Mouse (Mus musculus): ENCODE measurements around the gene Ak9.
A peak's percentile ranks its signal among the peaks of the same experiment; 100 is the strongest.

The Ak9 gene

DNA sequence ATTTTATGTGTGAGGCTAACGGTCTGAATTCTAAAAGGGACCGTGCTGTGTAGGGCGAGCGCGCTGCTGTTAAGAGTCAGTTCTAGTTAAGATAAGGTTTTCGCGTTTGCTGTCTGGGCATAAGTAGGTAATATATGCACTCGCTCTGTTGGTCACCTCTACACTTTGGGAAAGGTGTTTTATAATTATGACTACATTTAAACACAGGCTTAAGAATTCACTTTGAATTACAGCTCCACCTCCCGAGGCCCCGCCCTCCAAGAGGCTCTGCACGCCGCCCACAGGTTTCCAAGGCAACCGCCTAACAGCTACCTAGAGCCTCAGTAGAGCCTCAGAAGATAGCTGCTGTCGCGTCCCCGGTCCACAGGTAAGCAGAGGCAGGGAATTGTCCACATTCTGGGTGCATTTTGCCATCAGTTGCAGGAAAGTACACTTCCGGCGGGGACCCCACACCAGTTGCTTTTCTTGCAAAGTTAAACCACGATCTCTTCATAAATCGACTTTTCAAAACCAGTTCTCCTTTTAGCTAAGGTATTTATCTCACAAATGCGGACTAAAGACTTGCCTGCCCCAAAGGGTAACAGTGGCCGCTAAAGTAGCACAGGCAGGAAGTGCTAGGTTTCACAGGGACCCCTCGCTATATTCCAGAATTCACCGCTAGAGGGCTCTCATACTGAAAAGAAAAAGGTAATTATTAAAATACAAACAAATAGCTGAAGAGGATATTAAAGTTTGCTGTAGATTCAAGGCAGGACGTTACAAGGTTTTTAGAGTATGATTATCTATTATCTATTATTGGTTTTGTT is at the start of gene Ak9:
TSS of gene Ak9 (plus strand) at position 342 of the 806 bp plus-strand sequence.
- DNase-seq (ENCODE audit: low spot score): peak; percentile 88

DNA sequence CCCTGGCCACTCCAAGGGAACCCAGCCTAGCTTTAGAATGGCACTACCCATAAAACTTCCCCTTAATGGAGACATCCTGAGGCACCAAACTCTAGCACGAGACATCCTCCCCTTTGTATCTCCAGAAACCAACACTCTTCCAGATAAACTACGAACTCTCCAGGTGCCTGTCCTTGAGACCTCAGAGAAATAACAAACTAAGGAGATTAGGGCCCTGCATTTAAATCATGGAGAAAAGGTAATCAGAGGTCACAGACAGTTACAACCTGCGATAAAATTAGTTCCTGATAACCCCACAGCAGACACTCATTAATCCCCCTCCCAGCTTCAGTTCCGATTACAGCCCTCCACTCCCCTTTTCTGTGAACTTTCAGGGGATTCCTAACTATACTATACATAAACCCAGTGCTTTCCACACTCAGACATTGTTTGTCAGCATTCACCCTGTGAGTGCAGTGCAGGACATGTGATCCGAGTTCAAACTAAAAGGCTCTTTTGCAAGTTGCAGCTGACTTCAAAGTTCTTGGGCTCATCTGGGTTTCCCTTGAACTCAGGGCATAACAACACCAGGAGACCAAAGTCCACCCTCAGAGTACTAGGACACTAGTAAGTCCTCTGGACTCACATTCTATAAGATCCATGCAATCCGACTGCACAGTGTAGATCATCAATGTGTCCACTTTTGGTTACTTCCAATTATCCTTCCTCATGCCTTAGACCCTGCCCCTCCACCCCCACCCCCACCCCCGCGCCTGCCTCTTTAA is 43.4 kb upstream of the Ak9 start:
- DNase-seq (ENCODE audit: low spot score): no peak

DNA sequence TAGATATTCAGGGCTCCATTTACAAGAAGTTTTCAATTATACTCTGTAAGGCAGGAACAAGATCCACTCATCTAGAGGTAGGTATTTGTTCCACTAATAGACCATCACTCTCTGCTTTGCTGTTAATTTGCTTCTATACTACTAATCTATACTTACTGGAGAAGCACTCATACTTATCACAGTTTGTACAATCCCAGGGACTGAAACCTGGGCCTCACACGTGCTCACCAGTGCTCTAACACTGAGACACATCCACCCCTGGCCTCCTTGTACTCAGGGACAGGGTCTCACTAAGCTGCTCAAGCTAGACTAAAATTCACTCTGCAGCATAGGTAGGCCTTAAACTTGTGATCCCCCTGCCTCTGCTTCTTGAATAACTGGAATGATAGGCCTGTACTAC is 42.6 kb upstream of the Ak9 start:
- no peak for DNase-seq (ENCODE audit: low spot score)

DNA sequence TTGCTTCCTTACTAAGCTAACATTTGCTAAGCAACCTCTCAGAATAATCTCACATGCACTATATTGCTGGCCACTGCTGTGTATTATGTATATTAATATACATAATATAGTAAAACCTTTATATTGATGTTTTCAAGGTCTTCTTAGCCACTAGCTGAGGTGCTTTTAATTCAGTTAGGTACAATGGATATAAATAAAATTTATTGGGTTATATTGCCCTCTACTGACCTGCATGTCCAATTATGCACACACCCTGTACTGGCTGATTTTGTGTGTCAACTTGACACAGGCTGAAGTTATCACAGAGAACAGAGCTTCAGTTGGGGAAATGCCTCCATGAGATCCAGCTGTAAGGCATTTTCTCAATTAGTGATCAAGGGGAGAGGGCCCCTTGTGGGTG is 41.9 kb upstream of the Ak9 start:
- no peak for DNase-seq (ENCODE audit: low spot score)

DNA sequence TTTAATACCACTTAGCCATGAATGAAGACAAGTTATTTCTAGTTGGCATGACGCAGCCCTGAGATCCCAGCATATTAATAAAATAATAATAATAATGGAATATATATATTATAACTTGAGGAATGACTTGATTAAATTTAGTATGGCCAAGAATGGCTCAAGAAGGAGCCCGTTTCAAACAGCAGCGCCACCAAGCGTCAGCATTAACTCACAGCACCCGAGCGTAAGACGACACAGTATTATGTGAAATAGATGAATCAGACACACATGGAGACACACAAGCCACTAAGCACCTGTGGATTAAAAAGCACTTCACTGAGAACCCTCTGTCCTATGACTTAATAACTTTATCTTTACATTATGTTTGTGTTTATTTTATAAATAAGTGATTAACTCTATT is 31.9 kb upstream of the Ak9 start:
- no peak for DNase-seq (ENCODE audit: low spot score)

DNA sequence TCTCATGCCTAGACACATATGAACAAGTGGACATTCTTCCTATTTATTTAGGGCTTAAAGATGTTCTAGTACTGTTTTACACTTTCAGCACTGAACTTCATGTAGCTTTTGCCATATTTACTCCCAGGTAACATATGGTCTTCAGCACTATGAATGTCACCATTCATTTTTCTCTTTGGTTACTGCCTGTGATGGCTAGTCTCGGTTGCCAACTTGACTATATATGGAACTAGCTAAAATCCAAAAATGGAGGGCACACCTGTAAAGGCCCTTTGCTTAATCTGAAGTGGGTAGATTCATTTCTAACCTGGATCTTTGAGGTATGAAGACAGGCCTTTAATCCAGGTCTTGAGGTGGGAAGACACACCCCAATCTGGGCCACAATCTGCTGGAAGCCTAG is 28.9 kb upstream of the Ak9 start:
- DNase-seq (ENCODE audit: low spot score): no peak

DNA sequence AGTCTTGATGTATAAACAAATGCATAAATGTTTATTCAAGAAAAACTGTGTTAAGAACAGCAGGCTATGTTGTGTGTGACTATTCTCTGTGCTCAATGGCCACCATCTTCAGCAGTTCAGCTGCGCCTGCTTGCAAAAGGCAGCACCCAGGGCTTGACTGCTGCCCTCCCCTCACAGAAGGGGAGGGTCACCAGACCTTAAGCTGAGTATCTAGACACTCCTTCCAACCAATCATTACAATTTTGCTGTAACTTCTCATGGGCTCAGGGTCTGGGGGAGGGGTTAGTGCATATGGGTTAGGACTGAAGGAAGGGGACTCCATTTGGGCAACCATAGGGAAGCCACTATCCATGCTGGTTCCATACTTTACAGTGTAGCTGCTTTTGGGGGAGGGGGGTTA is 25.0 kb upstream of the Ak9 start:
- DNase-seq (ENCODE audit: low spot score): no peak

DNA sequence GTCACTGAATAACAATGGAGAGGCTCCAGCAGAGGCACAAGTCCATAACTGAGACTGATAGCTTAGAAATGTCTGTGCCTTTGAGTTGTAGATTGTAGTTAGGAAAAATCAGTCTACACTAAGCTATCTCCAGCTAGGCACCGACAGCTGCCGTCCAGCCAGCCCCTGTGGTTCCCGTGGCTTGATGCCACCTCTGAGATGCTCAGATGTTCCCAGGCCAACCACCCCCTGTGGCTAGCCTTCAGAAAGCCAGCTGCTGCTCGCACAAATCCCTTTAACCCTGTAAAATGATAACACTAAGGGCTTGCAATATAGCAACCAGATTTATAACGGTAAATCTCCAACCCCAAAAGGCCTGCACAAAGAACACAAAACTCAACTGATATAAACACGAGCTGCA is 23.6 kb upstream of the Ak9 start:
- DNase-seq (ENCODE audit: low spot score): no peak

DNA sequence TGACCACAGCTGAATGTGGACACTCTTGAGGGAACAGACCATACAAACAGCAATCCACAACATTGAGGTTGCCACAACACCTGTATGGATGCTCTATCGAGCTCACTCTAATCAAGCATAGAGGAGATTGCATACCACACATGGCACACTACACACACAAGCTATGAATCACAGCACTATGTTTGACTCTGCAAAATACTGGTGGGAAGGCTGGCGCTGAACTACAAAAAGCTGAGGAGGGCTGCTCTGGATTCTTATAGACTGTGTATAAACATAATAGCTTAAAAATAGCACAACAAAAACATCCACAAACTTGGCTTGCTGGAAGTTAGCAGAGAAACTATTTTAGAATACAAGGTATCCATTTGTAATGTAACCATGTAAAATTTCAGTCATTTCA is 23.0 kb upstream of the Ak9 start:
- no peak for DNase-seq (ENCODE audit: low spot score)

DNA sequence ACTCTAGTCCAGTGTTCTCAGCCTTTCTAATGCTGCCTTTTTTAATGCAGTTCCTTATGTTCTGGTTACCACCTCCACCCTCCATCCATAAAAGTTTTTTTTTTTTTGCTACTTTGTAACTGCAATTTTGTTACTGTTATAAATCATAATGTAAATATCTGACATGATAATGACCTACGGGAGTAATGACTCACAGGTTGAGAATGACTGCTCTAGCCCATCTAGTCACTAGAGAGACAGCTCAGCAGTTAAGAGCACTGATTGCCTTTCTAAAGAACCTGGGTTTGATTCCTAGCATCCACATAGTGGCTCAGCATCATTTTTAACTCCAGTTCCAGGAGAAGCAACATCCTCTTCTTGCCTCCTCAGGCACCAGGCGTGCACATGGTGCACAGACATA is 21.7 kb upstream of the Ak9 start:
- no peak for DNase-seq (ENCODE audit: low spot score)

DNA sequence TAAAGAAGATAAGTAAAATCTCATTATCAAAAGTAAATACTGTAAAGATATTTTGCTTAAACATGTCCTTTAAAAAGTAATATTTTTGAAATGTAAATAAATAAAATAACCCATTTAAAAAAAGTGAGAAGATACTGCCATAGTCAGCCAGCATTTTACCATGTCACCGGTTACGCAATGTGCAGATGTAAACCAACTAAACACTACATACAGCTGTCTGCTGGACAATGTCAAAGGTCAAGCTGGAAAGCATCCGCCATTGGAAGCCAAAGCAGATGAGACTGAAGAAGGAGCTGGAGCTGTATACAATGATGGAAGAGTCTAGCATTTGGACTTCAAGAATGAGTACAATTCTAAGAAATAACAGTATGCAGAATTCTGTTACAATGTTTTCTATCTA is 16.2 kb upstream of the Ak9 start:
- no peak for DNase-seq (ENCODE audit: low spot score)

DNA sequence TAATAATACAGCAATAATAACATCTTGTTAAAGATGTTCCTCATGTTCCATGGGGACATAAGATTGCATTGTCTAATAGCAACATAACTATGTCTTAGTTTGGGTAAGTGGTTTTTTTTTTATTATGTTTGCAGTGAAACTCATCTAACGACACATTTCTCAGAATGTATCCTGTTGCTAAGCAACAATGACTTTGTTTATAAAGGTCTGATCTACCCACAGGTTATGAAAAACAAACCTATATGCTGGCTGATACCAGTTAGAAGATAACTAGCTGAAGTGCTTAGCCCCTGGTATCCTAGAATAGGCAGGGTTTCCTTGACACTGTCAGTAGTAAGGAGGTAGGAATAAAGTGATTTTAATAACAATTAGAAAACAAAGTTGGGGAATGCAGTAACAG is 15.7 kb upstream of the Ak9 start:
- DNase-seq (ENCODE audit: low spot score): no peak

DNA sequence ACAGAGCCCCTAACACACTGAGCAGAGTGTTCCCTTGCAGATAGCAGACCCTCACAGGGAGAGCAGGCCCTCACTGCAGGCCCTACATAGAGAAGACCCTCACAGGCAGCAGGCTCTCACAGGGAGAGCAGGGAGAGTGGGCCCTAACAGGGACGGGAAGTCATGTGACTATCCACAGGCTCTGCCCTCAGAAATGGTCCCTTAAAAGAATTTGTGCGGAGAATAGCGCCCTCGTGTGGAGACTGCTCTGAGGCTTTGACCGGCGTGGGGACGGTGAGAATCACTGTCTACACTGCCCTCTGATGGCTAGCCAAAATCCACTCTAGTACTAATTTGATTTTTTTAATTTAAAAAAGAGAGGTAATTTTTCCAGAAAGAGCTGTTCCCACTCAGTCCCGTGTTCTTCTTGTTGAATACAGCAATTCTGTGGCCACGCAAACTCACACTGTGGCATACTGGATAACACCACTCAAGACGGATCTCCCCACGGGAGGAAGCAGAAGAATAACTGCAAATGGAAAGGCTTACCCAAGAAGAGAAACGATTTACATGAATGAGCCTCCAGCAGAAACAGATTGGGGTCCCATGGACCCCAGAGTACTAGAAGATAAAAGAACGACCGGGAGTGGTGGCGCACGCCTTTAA is 14.9 kb upstream of the Ak9 start:
- DNase-seq (ENCODE audit: low spot score): peak; percentile 92

DNA sequence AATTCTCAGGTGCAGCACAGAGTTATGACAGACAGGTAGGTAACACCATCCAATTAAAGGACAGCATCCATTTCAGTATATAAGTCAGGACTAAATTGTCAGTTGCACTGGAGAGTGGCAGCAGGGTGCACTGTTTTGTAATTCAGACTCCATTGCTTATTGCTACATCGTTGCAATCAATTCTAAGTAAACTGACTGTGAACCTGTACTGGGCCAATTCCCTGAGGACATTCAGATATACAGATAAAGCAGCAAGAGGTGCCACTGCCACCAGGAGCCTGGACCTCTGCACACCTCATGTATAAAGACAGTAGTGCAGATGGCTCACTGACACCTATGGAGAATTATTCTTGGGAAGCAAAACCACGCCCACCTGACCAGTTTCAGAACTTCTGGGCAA is 12.8 kb upstream of the Ak9 start:
- DNase-seq (ENCODE audit: low spot score): no peak

DNA sequence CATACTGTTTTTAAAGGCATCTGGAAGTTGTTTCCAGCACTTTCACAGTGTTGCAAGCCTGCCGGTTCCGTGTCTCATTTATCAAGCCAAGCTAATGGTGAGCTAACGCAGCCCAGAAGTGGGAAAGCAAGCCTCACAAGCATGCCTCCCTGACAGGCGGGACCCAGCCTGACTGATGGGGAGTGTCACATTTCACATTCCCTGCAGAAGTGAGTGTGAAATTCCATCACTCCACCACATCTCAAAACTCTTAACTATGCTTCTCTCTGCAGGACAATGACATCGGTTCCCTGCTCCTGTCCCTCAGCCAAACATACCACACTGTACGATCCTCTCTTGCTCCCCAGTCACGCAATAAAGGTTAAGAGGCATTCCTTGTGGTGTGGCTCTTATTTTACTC is 10.8 kb upstream of the Ak9 start:
- DNase-seq (ENCODE audit: low spot score): no peak

DNA sequence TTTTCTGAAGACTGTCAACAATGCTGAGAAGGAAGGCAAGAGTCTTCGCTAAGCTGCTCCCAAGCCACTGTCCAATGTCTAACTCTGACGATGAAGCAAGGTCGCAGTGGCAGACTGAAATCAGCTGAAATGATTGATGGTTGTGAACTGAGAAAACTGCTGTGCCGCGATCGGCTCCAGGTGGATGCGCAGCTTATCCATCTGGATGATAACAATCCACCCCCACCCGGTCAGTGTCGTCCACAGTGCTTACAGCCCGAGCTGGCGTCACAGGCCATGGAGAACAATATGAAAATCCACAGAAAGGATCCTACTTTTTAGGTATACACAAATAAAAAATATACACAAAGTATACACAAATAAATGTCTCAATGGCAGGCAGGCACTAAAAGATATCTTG is 9.0 kb upstream of the Ak9 start:
- no peak for DNase-seq (ENCODE audit: low spot score)

DNA sequence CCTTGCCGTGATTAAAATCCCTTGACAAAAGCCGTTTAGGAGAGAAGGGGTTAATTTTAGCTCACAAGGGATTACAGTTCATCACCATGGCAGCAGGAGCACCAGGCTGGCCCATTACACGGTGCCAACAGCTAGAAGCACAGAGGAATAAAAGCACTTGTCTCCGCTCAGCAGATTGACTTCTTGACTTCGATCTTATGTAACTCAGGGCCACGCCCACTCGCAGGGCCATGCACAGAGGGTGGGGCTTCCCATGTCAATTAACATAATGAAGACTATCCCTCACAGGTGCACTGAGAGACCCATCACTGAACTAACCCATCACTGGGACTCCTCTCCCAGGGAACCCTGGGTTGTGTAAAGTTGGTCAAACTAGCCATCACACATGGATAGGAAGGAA is 8.6 kb upstream of the Ak9 start:
- DNase-seq (ENCODE audit: low spot score): peak; percentile 23

DNA sequence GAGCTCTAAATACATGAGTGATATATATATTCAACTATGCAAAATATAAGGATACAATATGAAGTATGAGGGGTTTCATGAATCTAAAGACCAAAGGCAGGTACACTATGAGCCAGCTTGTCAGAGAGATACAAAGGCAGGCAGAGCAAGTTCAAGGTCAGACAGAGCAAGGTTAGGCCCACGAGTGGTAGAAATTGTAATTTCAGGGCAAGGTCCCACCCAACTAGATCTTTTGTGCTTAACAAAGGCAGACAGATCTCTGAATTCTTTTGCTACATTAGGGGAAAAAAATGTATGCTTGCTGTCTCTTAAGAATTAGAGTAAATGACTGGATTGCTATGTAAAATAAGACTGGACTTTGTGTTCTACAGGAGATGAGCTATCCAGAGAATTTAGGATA is 3.6 kb upstream of the Ak9 start:
- no peak for DNase-seq (ENCODE audit: low spot score)

DNA sequence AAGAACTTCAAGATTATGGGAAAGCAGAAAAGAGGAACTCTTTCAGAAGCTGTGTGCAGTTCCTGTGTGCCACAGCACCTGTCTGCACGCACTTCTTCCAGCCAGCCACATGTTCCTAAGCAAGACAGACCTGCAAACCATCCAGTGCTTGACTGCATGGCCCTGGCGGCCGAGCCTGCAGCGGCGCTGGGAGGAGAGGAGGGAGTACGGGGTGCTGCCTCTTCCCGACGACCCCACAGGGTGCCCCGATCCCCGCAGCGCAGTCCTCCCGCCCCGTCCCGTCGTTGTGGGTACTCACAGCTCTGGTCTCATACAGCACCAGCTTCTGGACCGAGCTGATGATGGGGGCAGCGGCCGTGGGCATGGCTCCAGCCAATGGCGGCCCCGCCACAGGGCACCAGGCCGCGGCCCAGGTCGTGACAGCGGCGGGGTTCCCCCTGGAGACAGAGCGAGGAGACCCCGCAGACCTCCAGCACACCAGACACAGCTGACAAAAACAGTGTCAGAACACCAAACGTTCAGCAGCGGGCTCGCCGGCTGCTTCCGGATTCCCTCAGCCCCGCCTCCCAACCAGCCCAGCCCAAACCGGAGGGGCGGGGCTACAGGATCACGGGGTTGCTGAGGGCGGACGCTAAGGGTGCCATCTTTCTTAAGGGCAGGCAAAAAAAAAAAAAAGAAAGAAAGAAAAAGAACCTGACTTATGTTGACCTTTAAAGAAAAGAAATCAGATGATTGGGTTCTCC is 920 bp upstream of the Ak9 start, which contains the start of gene Fig4:
TSS of gene Fig4 (minus strand) at position 572 of the 743 bp plus-strand sequence.
- DNase-seq (ENCODE audit: low spot score): peak; percentile 89

DNA sequence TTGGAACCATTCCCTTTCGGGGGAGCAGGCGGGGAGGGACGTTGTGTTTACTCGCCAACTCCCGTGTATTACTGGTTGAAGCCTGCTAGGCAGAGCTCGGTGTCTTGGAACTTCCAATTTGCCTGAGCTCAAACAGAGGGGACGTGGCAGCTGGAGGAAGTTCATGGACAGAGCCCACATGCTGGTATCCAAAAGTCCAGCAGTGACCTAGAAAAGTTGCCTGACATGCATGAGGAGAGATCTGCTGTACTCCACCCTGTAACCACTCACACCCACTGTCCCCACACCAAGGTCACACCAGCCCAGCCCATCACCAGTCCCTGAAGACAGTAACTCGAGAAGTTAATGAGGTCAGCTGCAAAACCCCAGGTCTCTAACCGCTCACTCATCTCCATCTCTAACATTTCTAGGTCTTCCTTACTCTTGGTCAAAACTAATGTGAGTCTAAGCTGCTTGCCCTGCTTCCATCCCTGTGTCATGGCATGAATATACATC is 1.2 kb downstream of the Ak9 start:
- no peak for DNase-seq (ENCODE audit: low spot score)

DNA sequence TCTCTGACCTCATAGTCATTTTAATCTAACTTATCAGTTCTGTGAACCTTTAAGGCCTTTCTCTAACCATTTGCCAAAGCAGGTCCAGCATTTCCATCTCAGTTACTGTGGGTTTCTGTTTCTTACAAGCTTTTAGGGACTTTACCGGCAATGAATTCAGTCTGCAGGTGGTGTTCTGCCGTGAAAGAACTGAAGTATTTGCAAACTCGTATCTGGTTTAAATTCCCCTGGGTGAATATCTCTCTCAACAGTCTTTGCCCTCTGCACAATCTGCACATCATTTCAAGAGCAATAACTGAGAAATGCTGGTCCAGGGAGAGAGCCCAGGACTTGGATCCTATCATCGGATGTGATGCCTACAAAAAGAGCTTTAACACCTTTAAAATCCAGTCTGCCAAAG is 4.4 kb downstream of the Ak9 start:
- no peak for DNase-seq (ENCODE audit: low spot score)

DNA sequence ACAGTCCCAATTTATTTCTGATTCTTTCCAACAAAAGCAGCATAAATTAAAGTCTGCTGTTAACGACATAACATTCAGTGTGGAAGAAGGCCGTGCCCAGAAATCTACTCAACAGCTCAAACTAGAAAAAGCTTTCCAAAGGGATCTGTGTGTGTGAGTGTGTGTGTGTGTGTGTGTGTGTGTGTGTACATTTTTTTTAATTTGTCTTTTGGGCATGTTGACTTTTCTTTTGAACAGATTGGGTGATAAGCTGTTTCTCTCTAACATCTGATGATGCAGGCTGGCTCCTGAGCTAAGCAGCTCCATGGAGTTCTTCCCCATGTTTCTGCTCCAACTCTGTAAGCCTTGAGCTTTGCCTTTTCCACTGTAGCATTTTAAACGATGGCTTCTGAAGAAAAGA is 12.1 kb downstream of the Ak9 start:
- peak; percentile 19 for DNase-seq (ENCODE audit: low spot score)

All from layer of hippocampus, adult 11-12 months (tissue).